Mouse (Mus musculus): Measurements from ENCODE around the gene Sgk1.

- TF ChIP-seq GATA1 (IDR thresholded peaks at IDR 0.05; ENCODE audit: borderline replicate concordance, low read length) (no peak), FLI1 (IDR thresholded peaks at IDR 0.05; ENCODE audit: low read length) (no peak)
Observed at GRCm38 (mm10) chr10:21911303-21911947, 29.4 kb downstream of the Sgk1 start.

Data from megakaryocyte, embryonic 14.5 days (primary cell).